Mouse (Mus musculus): ENCODE data around the gene Slc1a2. TPM values are rescaled to one million over a fixed set of nuclear protein-coding genes. Genes with fewer than 3 reads are reported as not detected.

Slc1a2 gene
- polyA plus RNA-seq, 1 experiment from 2014 or later = 0.72 TPM

GRCm38 (mm10) chr2:102715754-102716153 is 57.3 kb downstream of the Slc1a2 start:
- Histone ChIP-seq H3K9ac (no peak overlapping the region), H3K36me3 (no peaks in the 10 kb centered on the region), H3K27me3 (no peaks in the 10 kb centered on the region), H3K4me2 (replicated peaks) (no peak overlapping the region), H3K27ac (replicated peaks) (no peak overlapping the region), H3K9me3 (replicated peaks) (no peaks in the 10 kb centered on the region), H3K4me3 (replicated peaks) (no peak overlapping the region), H3K4me1 (no peaks in the 10 kb centered on the region)
- no peak for ATAC-seq (ENCODE audit: insufficient number of reproducible peaks, low FRiP score, low TSS enrichment, low read depth)
- WGBS = 50% methylated on average over 1 of the region's 1 CpGs

GRCm38 (mm10) chr2:102721859-102722258 is 63.4 kb downstream of the Slc1a2 start:
- WGBS = 62% methylated on average over 2 of the region's 2 CpGs
- no peak overlapping the region for H3K27ac ChIP-seq (replicated peaks)
- no peak overlapping the region for H3K4me2 ChIP-seq (replicated peaks)
- H3K4me3 ChIP-seq (replicated peaks) = no peak overlapping the region
- H3K36me3 ChIP-seq = no peaks in the 10 kb centered on the region
- H3K27me3 ChIP-seq = no peaks in the 10 kb centered on the region
- no peak overlapping the region for H3K9ac ChIP-seq
- no peaks in the 10 kb centered on the region for H3K4me1 ChIP-seq
- ATAC-seq (ENCODE audit: insufficient number of reproducible peaks, low FRiP score, low TSS enrichment, low read depth) = no peak
- no peaks in the 10 kb centered on the region for H3K9me3 ChIP-seq (replicated peaks)

GRCm38 (mm10) chr2:102725054-102725453 is 66.6 kb downstream of the Slc1a2 start:
- Histone ChIP-seq H3K27me3 (no peaks in the 10 kb centered on the region), H3K36me3 (no peaks in the 10 kb centered on the region), H3K27ac (replicated peaks) (no peak overlapping the region), H3K4me2 (replicated peaks) (no peak overlapping the region), H3K9ac (no peak overlapping the region), H3K4me3 (replicated peaks) (no peak overlapping the region), H3K4me1 (peaks cover 3% of the 10 kb centered on the region; the same call in 1 of the 2 replicates), H3K9me3 (replicated peaks) (no peaks in the 10 kb centered on the region)
- WGBS = 81% methylated on average over 3 of the region's 3 CpGs
- no peak for ATAC-seq (ENCODE audit: insufficient number of reproducible peaks, low FRiP score, low TSS enrichment, low read depth)

GRCm38 (mm10) chr2:102730386-102730785 is 71.9 kb downstream of the Slc1a2 start:
- H3K36me3 ChIP-seq = no peaks in the 10 kb centered on the region
- no peaks in the 10 kb centered on the region for H3K9me3 ChIP-seq (replicated peaks)
- 0 out of 2 replicates have a peak, but pooled peaks have one; percentile 12 for ATAC-seq (ENCODE audit: insufficient number of reproducible peaks, low FRiP score, low TSS enrichment, low read depth)
- H3K4me1 ChIP-seq = peaks cover 39% of the 10 kb centered on the region
- no peak overlapping the region for H3K9ac ChIP-seq
- 33% methylated on average over 5 of the region's 5 CpGs for WGBS
- H3K4me2 ChIP-seq (replicated peaks) = no peak overlapping the region
- no peaks in the 10 kb centered on the region for H3K27me3 ChIP-seq
- no peak overlapping the region for H3K4me3 ChIP-seq (replicated peaks)
- H3K27ac ChIP-seq (replicated peaks) = peak overlapping the region; percentile 70

GRCm38 (mm10) chr2:102730788-102731187 is 72.3 kb downstream of the Slc1a2 start:
- no peak overlapping the region for H3K4me3 ChIP-seq (replicated peaks)
- H3K9ac ChIP-seq = no peak overlapping the region
- ATAC-seq (ENCODE audit: insufficient number of reproducible peaks, low FRiP score, low TSS enrichment, low read depth) = no peak
- no peaks in the 10 kb centered on the region for H3K36me3 ChIP-seq
- 28% methylated on average over 8 of the region's 8 CpGs for WGBS
- H3K27me3 ChIP-seq = no peaks in the 10 kb centered on the region
- H3K9me3 ChIP-seq (replicated peaks) = no peaks in the 10 kb centered on the region
- H3K4me2 ChIP-seq (replicated peaks) = no peak overlapping the region
- peaks cover 39% of the 10 kb centered on the region for H3K4me1 ChIP-seq
- peak overlapping the region; percentile 70 for H3K27ac ChIP-seq (replicated peaks)

GRCm38 (mm10) chr2:102733128-102733527 is 74.7 kb downstream of the Slc1a2 start:
- Histone ChIP-seq H3K27ac (replicated peaks) (peak overlapping the region; percentile 40; the same call in 1 of the 2 replicates), H3K27me3 (no peaks in the 10 kb centered on the region), H3K9ac (no peak overlapping the region), H3K9me3 (replicated peaks) (no peaks in the 10 kb centered on the region), H3K4me2 (replicated peaks) (no peak overlapping the region), H3K4me3 (replicated peaks) (no peak overlapping the region), H3K36me3 (no peaks in the 10 kb centered on the region), H3K4me1 (peaks cover 39% of the 10 kb centered on the region)
- ATAC-seq (ENCODE audit: insufficient number of reproducible peaks, low FRiP score, low TSS enrichment, low read depth) = 0 out of 2 replicates have a peak, but pooled peaks have one; percentile 44
- WGBS = 51% methylated on average over 4 of the region's 4 CpGs

GRCm38 (mm10) chr2:102734055-102734454 is 75.6 kb downstream of the Slc1a2 start:
- Histone ChIP-seq H3K9me3 (replicated peaks) (no peaks in the 10 kb centered on the region), H3K4me2 (replicated peaks) (no peak overlapping the region), H3K27ac (replicated peaks) (no peak overlapping the region), H3K4me3 (replicated peaks) (no peak overlapping the region), H3K4me1 (peaks cover 39% of the 10 kb centered on the region), H3K36me3 (no peaks in the 10 kb centered on the region), H3K27me3 (no peaks in the 10 kb centered on the region), H3K9ac (no peak overlapping the region)
- ATAC-seq (ENCODE audit: insufficient number of reproducible peaks, low FRiP score, low TSS enrichment, low read depth) = no peak
- 77% methylated on average over 3 of the region's 3 CpGs for WGBS

- Histone ChIP-seq H3K36me3 (no peaks in the 10 kb centered on the region), H3K4me1 (peaks cover 37% of the 10 kb centered on the region), H3K27me3 (no peaks in the 10 kb centered on the region), H3K4me3 (replicated peaks) (no peak overlapping the region), H3K27ac (replicated peaks) (no peak overlapping the region), H3K9me3 (replicated peaks) (no peaks in the 10 kb centered on the region), H3K9ac (no peak overlapping the region), H3K4me2 (replicated peaks) (no peak overlapping the region)
- 50% methylated on average over 2 of the region's 2 CpGs for WGBS
- ATAC-seq (ENCODE audit: insufficient number of reproducible peaks, low FRiP score, low TSS enrichment, low read depth) = no peak
Observed at GRCm38 (mm10) chr2:102735031-102735430, 76.6 kb downstream of the Slc1a2 start.

GRCm38 (mm10) chr2:102735811-102736210 is 77.4 kb downstream of the Slc1a2 start:
- no peak for ATAC-seq (ENCODE audit: insufficient number of reproducible peaks, low FRiP score, low TSS enrichment, low read depth)
- H3K4me1 ChIP-seq = peaks cover 29% of the 10 kb centered on the region
- H3K4me3 ChIP-seq (replicated peaks) = no peak overlapping the region
- no peaks in the 10 kb centered on the region for H3K27me3 ChIP-seq
- 94% methylated on average over 9 of the region's 9 CpGs for WGBS
- H3K9ac ChIP-seq = no peak overlapping the region
- no peak overlapping the region for H3K4me2 ChIP-seq (replicated peaks)
- no peak overlapping the region for H3K27ac ChIP-seq (replicated peaks)
- H3K36me3 ChIP-seq = no peaks in the 10 kb centered on the region
- H3K9me3 ChIP-seq (replicated peaks) = no peaks in the 10 kb centered on the region

- ATAC-seq (ENCODE audit: insufficient number of reproducible peaks, low FRiP score, low TSS enrichment, low read depth) = no peak
- Histone ChIP-seq H3K4me3 (replicated peaks) (no peak overlapping the region), H3K4me1 (peaks cover 22% of the 10 kb centered on the region), H3K4me2 (replicated peaks) (no peak overlapping the region), H3K9me3 (replicated peaks) (no peaks in the 10 kb centered on the region), H3K27ac (replicated peaks) (no peak overlapping the region), H3K27me3 (no peaks in the 10 kb centered on the region), H3K9ac (no peak overlapping the region), H3K36me3 (no peaks in the 10 kb centered on the region)
- 85% methylated on average over 5 of the region's 5 CpGs for WGBS
Observed at GRCm38 (mm10) chr2:102736490-102736889, 78.0 kb downstream of the Slc1a2 start.

- ATAC-seq (ENCODE audit: insufficient number of reproducible peaks, low FRiP score, low TSS enrichment, low read depth) = no peak
- no peak overlapping the region for H3K27ac ChIP-seq (replicated peaks)
- H3K4me2 ChIP-seq (replicated peaks) = no peak overlapping the region
- H3K4me3 ChIP-seq (replicated peaks) = no peak overlapping the region
- H3K9me3 ChIP-seq (replicated peaks) = no peaks in the 10 kb centered on the region
- no peaks in the 10 kb centered on the region for H3K27me3 ChIP-seq
- H3K36me3 ChIP-seq = no peaks in the 10 kb centered on the region
- WGBS = 62% methylated on average over 1 of the region's 1 CpGs
- no peaks in the 10 kb centered on the region for H3K4me1 ChIP-seq
- H3K9ac ChIP-seq = no peak overlapping the region
Observed at GRCm38 (mm10) chr2:102738852-102739251, 80.4 kb downstream of the Slc1a2 start.

- H3K4me1 ChIP-seq = no peaks in the 10 kb centered on the region
- H3K27ac ChIP-seq (replicated peaks) = no peak overlapping the region
- H3K36me3 ChIP-seq = no peaks in the 10 kb centered on the region
- H3K27me3 ChIP-seq = no peaks in the 10 kb centered on the region
- ATAC-seq (ENCODE audit: insufficient number of reproducible peaks, low FRiP score, low TSS enrichment, low read depth) = no peak
- no peaks in the 10 kb centered on the region for H3K9me3 ChIP-seq (replicated peaks)
- WGBS = 69% methylated on average over 5 of the region's 5 CpGs
- no peak overlapping the region for H3K9ac ChIP-seq
- H3K4me3 ChIP-seq (replicated peaks) = no peak overlapping the region
- no peak overlapping the region for H3K4me2 ChIP-seq (replicated peaks)
Observed at GRCm38 (mm10) chr2:102742685-102743084, 84.2 kb downstream of the Slc1a2 start.

Measured in embryonic facial prominence, embryonic 15.5 days (tissue).